Mouse (Mus musculus): ENCODE measurements around the gene Cse1l.
A peak's percentile ranks its signal among the peaks of the same experiment; 100 is the strongest.

Cse1l gene

GRCm38 (mm10) chr2:166905711-166906522 is at the start of gene Cse1l:
Cse1l (plus strand) TSS chr2:166906040.
- DNase-seq (ENCODE audit: low read depth, low spot score), result peak; percentile 90

DNA sequence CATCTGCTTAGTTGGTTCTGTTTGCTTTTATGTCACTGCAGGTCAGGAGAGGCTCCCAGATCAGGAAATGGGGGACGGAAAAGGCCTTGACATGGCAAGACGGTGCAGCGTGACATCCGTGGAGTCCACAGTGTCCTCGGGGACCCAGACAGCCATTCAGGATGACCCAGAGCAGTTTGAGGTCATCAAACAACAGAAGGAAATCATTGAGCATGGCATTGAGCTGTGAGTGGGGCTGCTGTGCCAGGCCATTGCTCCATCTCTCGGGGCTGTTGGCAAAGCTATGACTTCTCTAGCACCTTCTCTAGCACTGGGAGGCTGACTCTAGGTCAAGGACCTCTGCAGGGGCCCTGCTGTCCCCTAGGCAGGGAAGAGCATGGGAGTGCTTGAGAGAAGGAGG is 49.5 kb upstream of the Cse1l start:
- no peak for DNase-seq (ENCODE audit: low read depth, low spot score)

- DNase-seq (ENCODE audit: low read depth, low spot score), result peak; percentile 31
Measured at GRCm38 (mm10) chr2:166857118-166857517, 48.7 kb upstream of the Cse1l start.

GRCm38 (mm10) chr2:166859214-166859613 is 46.6 kb upstream of the Cse1l start:
- DNase-seq (ENCODE audit: low read depth, low spot score), result no peak

- DNase-seq (ENCODE audit: low read depth, low spot score), result no peak
Measured at GRCm38 (mm10) chr2:166862505-166862904, 43.3 kb upstream of the Cse1l start.

- no peak for DNase-seq (ENCODE audit: low read depth, low spot score)
Measured at GRCm38 (mm10) chr2:166865476-166865875, 40.4 kb upstream of the Cse1l start.

DNA sequence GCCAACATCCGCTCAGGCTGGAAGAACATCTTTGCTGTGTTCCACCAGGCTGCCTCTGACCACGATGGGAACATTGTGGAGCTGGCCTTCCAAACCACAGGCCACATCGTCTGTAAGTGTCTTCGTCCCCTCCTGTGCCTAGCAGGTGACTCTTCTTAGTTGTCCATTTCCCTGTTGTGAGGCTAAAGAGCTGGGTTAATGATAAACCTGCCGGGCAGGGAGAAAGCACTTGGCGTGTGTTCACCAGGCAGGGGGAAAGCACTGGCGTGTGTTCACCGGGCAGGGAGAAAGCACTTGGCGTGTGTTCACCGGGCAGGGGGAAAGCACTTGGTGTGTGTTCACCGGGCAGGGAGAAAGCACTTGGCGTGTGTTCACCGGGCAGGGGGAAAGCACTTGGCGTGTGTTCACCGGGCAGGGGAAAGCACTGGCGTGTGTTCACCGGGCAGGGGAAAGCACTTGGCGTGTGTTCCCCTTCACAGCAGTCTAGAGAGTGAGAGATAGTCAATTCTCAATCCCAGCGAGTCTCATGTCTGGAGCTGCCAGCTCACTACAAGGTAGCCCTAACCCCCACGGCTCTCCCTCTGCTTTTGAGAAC is 35.5 kb upstream of the Cse1l start:
- DNase-seq (ENCODE audit: low read depth, low spot score), result no peak

DNA sequence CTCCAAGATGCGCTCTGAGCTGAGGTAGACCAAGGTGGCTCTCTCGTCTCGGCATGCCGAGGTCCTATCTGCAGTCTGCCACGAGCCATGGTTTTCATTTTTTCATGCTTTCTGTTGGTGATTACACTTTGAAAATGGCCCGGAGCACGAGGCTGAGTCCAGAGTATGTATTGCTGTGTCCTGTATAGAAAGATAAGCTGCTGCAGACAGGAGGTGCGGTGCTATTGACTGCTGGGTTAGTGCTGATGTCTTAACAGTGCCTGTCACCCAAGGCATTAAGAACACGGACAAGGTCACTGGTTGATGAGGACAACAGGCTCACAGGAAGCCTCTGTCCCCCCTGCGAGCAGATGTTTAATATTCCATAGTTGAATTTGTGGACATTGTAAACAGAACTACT is 34.9 kb upstream of the Cse1l start:
- DNase-seq (ENCODE audit: low read depth, low spot score), result no peak

- DNase-seq (ENCODE audit: low read depth, low spot score), result no peak
Measured at GRCm38 (mm10) chr2:166874675-166875280, 31.1 kb upstream of the Cse1l start.

DNA sequence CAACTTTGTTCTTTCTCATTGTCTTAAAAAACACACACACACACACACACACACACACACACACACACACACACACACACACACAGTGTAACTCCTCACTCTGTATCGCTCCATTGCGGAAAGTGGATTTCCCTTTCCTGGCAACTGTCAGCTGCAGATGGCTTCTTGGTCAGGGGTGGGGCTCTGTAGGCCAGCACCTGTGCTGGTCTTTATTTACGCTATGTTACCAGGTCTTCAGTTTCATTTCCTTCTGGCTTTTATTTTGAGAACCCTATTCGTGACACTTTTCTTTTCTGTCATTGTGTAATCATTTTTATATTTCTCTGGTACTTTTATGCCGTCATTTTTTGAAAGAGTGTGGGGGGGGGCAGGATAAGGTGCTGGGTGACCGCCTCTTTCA is 30.3 kb upstream of the Cse1l start:
- no peak for DNase-seq (ENCODE audit: low read depth, low spot score)

DNA sequence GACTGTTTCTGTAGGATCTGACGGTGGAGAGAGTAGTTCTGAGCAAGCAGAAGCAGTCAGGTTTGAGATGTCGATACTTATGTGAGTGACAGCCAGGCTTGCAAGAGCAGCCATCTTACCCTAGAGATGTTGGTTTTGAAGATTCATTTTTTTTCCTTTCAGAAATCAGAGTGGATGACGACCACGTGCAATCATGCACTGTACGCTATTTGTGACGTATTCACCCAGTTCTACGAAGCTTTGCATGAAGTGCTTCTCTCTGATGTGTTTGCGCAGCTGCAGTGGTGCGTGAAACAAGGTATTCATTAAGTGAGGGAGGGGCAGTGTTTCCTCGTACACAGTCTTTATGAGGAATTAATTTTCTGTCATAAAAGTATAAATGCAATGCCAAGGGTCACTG is 29.5 kb upstream of the Cse1l start:
- DNase-seq (ENCODE audit: low read depth, low spot score), result no peak

DNA sequence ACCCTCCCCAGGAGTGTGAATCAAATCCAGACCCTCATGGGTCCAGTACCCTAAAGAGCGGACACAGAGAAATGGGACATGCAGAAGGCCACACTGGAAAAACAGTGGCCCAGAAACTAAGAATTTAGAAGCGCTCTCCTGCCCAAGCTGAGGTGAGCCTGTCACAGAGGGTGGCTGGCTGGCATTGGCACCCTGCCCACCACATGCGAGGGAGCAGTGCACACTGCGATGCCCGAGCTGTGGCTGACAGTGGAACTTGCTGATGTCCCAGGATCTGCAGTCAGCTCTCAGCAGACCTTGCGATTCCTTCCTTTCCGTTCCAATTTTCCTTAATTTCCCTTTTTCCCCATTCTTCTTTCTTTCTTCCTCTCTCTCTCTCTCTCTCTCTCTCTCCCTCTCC is 20.8 kb upstream of the Cse1l start:
- DNase-seq (ENCODE audit: low read depth, low spot score), result no peak

DNA sequence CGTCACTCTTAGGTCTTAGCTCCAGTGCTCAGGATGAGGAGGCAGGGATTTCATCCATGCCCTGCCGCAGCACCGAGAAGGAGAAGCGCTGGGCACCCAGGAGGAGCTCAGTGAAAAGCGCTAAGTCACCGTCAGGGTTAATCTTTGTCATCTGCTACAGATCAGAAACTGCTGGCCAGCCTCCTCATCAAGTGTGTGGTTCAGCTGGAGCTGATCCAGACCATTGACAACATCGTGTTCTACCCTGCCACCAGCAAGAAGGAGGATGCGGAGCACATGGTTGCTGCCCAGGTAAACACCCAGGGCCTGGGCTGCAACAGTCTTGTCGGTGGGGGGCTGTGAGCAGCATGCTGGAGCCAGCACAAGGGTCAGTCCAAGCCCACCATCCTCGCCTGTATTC is 20.2 kb upstream of the Cse1l start:
- no peak for DNase-seq (ENCODE audit: low read depth, low spot score)

GRCm38 (mm10) chr2:166886231-166886630 is 19.6 kb upstream of the Cse1l start:
- no peak for DNase-seq (ENCODE audit: low read depth, low spot score)

- DNase-seq (ENCODE audit: low read depth, low spot score), result no peak
Measured at GRCm38 (mm10) chr2:166887816-166888215, 18.0 kb upstream of the Cse1l start.

GRCm38 (mm10) chr2:166891366-166891880 is 14.4 kb upstream of the Cse1l start:
- peak; percentile 40 for DNase-seq (ENCODE audit: low read depth, low spot score)

- DNase-seq (ENCODE audit: low read depth, low spot score), result no peak
Measured at GRCm38 (mm10) chr2:166892158-166892680, 13.6 kb upstream of the Cse1l start.

- no peak for DNase-seq (ENCODE audit: low read depth, low spot score)
Measured at GRCm38 (mm10) chr2:166893036-166893435, 12.8 kb upstream of the Cse1l start.

GRCm38 (mm10) chr2:166896368-166896767 is 9.5 kb upstream of the Cse1l start:
- DNase-seq (ENCODE audit: low read depth, low spot score), result no peak

DNA sequence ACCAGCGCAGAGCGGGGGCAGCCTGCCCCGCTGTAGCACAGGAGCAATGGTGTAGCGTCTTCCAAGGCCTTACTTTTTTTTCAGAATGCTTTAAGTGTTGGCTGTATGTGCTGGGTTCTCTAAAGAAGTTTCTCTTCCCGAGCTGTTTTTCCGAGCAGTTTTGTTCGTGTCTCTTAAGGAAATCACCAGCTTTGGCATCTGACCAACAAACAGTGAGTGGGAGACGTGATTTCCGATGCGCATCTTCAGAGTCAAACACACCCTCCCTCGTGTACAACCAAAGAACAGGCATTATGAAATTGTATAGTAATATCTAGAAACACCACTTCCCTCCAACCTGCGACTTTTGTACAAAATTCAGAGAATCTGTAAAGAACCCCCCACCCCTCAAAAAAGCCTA is 8.9 kb upstream of the Cse1l start:
- no peak for DNase-seq (ENCODE audit: low read depth, low spot score)

DNA sequence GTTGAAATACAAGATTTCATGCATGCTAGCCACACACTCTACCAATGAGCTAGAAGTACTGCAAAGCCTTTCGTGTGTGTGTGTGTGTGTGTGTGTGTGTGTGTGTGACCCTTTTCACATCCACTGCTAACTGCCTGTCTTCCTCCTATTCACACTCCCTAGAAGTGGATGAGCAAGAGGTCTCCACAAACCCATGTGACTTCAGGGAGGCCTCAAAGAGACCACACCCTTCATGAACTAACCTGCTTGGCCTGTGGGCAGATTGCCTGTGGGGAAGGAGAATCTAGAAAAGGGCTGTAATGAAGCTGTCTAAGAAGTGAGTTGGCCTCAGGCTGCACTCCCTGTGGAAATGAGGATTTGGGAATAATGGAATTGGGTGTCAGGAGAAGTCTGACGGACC is 6.7 kb upstream of the Cse1l start:
- no peak for DNase-seq (ENCODE audit: low read depth, low spot score)

- DNase-seq (ENCODE audit: low read depth, low spot score), result no peak
Measured at GRCm38 (mm10) chr2:166899746-166900145, 6.1 kb upstream of the Cse1l start.

All from WW6 (cell line).